Mouse (Mus musculus): Measurements from ENCODE around the gene Obox5. TPM values are rescaled to one million over a fixed set of nuclear protein-coding genes. Genes with fewer than 3 reads are reported as not detected.

Obox5 gene
- total RNA-seq (2023) = not detected

GRCm38 (mm10) chr7:15749831-15750230 is at the start of gene Obox5:
Gene Obox5, plus strand, starts transcription at chr7:15750131.

Other genes starting within 250 kb of the Obox5 start
- not detected for gene Obox3, start 110.2 kb upstream of the Obox5 start, total RNA-seq (2023)
- gene Obox6, start 89.5 kb downstream of the Obox5 start, total RNA-seq (2023) = not detected
- gene Crx, start 129.8 kb downstream of the Obox5 start, total RNA-seq (2023) = not detected
- not detected for gene Crxos, start 132.5 kb downstream of the Obox5 start, total RNA-seq (2023)
- gene Selenow, start 172.3 kb downstream of the Obox5 start, total RNA-seq (2023) = 190 TPM
- gene Nop53, start 195.9 kb downstream of the Obox5 start, total RNA-seq (2023) = 534 TPM
- 0.86 TPM for gene Ehd2, start 217.4 kb downstream of the Obox5 start, total RNA-seq (2023)